Mouse (Mus musculus): ENCODE measurements around the gene Cfl1.
"Not testable (repeated sequence)": the region's sequence is repeated elsewhere in the genome, so short reads cannot be mapped to it uniquely, and the experiment has no call there.

The Cfl1 gene

DNA sequence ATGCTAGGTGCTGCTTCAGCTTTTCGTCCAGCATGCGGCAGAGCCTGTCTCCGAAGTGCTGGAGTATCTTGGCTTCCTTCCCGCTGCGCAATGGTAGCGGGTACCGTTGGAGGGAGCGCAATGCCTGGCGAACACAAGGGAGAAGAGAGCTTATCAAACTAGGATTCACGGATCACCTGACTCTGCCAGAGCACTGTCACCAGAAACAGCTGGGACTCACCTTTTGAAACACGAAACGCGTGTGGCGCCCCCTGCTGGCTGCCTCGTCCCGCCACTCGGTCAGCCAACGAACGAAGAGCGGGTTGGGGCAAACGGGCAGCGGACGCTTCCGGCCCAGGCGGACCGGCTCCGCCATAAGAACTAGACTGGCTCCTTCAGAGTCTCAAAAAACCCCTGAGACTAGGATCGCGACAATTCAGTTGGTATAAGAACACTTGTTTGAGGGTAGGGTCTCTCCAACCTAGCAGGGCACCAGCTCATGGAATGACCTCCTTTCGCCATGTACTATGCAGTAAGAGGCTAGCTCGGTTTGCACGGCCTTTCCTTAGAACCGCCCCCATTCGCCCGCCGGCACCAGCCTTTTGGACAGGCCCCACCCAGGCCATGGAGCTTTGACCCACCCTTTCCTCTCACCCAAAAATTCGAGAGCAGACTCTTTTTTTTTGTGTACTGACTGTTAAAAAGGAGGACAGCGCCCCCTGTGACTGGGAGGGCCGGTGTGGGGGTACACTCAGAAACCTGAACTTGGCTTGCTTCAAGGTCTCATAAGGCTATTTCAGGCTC lies 2.3 kb upstream of the Cfl1 start, which contains the start of gene Mus81:
Gene Mus81 (minus strand): TSS at position 635 of the 783 bp plus-strand sequence.
- DNase-seq (ENCODE audit: extremely low spot score, low read depth, low spot score) = peak; percentile 83

DNA sequence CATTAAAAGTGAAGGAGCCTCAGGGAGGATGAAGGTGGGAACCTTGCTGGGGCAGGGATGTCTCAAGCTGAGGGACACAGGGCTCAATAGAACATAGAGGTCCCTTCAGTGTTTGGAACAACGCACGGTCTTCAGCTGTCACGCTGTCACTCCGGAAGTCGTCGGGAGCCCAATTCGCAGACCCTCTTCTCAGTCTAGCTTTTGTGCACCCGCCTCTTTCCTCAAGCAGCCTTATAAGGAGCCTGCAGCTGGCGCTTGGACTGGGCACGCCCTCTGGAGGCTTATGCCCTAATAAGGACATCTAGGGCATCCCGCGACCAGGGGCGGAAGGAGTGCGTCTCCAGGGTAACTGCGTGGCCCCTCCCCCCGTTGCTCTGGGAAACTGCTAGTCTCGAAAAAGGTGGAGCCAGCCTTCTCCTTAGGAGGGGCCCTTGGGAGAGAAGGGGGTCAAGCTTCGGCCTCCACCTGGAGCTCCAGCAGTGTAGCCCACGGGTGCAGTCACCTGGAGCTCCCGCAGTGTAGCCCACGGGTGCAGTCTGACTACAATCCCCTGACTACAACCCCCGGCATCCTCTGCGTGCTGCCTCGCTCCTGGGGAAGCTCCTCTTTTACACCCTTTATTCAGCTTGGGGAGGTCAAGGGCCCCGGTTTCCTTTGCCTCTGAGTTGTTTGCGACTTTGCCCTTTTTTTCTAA lies 1.2 kb upstream of the Cfl1 start:
- peak; percentile 89 for DNase-seq (ENCODE audit: extremely low spot score, low read depth, low spot score)

DNA sequence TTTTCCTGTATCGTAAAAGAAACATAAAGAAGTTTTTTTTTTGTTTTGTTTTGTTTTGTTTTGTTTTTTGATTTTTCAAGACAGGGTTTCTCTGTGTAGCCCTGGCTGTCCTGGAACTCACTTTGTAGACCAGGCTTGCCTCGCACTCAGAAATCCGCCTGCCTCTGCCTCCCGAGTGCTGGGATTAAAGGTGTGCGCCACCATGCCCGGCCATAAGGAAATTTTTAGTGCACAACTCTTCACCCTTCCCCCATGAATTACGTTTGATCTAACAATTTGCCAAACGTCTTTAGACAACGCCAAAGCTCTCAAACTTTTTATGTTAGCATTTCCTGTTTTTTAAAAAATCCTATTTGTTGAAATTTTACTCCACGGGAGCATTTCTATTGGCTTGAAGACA lies 534 bp upstream of the Cfl1 start:
- DNase-seq (ENCODE audit: extremely low spot score, low read depth, low spot score) = not testable (repeated sequence)

DNA sequence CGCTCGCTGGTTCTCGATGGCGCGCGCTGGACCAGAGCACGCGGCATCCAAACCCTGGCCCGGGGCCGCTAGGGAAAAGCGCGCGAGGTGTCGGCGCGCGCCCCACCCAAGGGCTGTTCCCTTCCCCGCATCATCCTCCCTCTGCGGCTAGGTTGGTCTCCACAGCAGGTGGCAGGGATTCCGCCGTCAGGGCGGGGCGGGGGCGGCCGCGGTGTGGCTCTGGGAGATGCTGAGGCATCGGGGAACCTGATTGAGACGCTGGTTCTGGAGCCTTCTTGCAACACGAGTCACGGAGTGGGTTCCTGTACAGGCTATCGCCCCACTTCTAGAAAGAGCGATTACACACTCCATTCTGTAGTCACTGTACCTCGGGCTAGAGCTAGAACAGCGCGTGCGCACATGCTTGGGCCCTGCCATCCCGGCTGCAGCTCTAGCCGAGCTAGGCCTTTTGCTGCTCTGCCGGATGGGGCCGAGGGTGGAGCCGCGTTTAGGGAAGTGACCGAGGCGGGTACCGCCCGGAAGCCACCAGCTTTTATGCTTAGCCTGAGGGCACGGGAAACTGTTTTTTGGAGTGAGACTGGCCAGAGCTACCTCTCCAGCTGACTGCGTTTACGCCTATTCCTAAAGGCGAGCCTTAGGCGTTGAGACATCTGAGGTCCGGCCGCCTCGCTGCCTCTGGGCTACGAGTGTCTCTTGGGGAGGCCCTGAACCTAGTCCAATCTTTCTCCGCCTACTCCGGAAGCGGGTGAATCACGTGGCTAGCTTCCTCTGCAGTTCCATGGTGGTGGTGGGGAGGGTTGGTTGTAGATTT lies 848 bp downstream of the Cfl1 start:
- DNase-seq (ENCODE audit: extremely low spot score, low read depth, low spot score) = no peak

DNA sequence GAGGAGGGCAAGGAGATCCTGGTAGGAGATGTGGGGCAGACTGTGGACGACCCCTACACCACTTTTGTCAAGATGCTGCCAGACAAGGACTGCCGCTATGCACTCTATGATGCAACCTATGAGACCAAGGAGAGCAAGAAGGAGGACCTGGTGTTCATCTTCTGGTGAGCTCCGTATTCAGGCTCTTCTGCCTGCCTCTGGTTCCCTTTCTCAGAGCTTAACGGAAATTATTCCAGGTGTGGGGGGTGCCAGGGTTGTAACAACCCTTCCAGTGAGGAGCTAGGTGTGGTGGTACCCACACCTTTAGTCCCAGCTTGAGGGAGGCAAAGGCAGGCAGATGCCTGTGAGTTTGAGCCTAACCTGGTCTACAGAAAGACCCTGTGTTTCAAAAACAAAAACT lies 2.4 kb downstream of the Cfl1 start:
- no peak for DNase-seq (ENCODE audit: extremely low spot score, low read depth, low spot score)

DNA sequence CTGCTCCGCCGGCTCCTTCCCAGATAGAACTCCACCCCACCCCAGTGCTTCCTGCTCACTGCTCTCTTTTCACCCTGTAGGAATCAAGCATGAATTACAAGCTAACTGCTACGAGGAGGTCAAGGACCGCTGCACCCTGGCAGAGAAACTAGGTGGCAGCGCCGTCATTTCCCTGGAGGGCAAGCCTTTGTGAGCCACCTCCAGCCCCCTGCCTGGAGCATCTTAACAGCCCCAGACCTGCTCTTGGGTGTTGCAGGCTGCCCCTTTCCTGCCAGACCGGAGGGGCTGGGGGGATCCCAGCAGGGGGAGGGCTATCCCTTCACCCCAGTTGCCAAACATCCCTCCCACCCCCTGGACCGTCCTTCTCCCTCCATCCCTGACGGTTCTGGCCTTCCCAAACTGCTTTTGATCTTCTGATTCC lies 3.1 kb downstream of the Cfl1 start:
- DNase-seq (ENCODE audit: extremely low spot score, low read depth, low spot score) = not testable (repeated sequence)

DNA sequence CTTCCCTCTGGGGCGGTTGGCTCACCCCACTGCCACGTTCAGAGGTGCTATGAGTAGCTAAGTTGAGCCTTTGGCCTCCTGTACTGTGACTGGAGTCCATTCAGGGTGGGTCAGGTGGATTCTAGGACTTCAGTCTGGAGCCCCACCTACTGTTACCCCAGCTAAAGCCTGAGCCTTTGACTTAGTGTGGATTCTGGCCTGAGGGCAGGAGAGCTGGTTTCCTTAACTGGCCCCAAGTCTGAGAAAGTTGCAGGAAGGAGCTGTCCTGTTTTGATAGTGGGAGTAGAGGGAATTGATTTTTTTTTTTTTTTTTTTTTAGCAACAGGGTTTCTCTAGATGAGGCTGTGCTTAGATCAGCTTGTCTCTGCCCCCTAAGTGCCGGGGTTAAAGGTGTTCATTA lies 4.1 kb downstream of the Cfl1 start:
- no peak for DNase-seq (ENCODE audit: extremely low spot score, low read depth, low spot score)

DNA sequence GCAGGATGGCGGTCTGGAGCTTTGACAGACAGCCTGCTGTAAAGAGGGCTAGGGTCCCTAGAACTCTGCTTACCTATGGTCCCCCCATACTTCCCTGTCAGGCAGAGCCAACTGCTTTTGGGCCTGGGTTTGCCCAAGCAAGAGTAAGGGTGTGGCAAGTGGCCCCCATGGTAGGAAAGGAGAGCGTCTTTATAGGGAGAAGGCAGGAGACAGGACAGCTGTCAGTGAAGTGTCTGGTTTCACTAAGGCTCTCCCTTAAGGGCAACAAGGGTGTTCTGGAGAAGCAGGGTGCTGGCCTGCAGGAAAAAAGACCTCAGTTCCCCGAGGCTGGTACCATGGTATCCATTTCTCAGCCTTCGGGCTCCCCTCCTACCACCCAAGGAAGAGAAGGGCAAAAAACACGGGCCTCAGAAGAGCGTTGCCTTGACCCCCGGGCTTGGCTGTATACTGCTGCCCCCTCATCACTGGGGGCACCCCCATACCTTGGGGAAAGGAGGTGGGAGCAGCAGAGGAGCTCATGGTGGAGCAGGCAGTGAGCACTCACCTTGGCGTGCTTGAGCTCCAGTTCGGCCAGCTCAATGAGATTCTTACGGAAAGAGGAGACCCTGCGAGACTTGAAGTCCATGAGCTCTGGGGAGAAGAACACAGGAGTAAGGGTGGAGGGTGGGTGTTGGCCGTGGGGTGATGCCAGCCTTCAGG lies 5.2 kb downstream of the Cfl1 start:
- DNase-seq (ENCODE audit: extremely low spot score, low read depth, low spot score) = no peak

DNA sequence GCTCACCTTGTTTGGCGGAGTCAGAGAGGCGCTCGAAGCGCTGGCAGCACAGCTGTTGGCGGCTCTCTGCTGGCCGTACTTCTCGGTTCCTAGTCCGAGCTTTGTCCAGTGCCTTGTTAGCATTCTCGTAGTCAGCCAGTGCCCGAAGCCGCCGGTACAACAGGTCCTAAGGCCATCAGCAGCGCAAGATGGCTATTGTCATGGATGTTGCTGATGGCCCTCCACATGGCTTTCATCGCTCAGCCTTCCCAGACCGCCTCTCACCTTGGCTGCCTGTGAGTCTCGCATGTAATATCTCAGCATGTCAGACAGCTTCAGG lies 5.8 kb downstream of the Cfl1 start:
- DNase-seq (ENCODE audit: extremely low spot score, low read depth, low spot score) = no peak

DNA sequence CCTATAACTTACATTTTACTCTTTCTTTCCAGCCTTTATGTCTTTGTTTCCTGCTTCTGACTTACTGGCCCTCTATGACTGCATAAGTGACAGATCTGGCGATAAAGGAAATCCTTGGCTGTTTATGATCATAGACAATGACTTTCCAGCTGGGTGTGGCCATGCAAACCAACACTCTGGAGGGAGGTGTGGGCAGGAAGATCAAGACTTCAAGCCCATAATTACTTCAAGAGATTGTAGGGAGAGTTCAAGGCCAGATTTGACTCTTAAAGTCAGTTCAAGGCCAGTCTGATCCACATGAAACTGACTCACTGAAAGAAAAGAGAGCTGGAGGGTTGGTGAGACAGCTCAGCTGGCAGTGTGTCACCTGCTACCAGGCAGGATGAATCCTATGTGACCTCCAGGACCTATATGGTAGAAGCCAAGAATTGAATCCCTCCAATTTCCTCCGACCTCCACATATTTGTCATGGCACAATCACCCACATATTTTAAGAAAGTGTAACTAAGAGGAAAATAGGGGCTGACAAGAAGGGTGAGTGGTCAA lies 10.1 kb downstream of the Cfl1 start:
- no peak for DNase-seq (ENCODE audit: extremely low spot score, low read depth, low spot score)

DNA sequence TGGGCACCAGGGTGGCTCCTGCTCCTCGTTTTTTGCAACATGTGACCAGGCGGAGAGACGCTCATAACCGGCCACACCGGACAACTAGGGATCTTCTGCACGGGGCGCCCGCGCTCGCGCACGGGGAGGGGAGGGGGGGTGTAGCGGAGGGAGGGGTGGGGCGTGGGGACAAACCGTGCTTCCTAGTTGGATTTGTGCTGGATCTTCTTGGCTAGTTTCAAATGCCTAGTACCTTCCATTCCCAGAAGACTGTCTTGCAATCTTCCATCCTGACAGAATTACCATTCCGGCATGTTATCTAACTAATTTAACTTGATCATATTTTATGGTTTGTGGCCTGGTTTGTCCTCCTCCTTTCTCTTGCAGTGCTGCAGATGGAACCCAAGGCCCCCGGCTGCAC lies 13.4 kb downstream of the Cfl1 start, which contains the start of gene 1700020D05Rik:
Gene 1700020D05Rik (minus strand): TSS at position 101 of the 400 bp plus-strand sequence.
- no peak for DNase-seq (ENCODE audit: extremely low spot score, low read depth, low spot score)

DNA sequence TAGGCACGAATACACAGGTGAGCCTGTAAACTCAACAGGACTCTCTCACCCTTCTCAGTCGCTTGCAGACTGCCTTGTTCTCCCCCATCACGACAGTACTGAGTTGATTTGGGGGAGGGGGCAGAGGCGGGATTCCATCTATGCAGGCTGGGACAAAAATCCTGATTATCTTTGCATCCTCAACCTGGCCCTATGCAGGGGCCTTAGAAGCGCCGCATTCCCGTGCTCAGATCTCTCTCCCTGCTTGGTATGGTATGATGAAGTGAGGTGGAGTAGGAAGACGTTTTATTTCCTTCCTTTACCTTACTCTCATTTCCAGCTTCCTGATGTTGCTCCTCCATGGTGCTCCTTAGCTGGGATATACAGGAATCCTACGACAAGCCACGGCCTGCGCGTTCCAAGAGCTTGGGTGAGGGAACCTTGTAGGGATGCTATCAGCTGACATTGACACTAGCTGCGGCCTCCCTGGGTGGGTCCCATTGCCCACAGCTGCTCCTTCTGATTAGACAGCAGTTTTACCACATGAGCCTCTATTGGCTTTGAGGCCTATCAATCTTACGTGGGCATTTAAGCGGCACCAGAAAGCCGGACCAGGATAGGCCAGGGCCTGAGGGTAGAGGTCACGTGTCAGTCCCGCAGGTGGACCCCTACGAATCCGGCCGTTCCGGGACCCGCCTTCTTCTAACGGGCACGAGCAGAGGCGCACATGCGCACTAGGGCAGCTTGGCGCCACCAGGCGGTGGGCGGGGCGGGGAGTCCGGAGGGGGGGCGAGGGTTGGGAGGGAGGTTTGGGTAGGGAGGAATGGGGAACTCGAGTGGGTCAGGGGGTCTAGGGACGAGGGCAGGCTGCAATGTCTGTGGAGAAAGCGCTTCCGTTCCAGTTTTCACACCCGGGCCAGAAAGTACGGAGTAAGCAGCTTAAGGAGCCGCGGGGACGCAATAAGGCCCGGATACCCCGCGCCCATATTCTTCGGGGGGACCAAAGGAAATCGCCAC lies 20.1 kb downstream of the Cfl1 start, which contains the start of gene Snx32:
Gene Snx32 (minus strand): TSS at position 508 of the 996 bp plus-strand sequence.
- peak; percentile 95 for DNase-seq (ENCODE audit: extremely low spot score, low read depth, low spot score)

DNA sequence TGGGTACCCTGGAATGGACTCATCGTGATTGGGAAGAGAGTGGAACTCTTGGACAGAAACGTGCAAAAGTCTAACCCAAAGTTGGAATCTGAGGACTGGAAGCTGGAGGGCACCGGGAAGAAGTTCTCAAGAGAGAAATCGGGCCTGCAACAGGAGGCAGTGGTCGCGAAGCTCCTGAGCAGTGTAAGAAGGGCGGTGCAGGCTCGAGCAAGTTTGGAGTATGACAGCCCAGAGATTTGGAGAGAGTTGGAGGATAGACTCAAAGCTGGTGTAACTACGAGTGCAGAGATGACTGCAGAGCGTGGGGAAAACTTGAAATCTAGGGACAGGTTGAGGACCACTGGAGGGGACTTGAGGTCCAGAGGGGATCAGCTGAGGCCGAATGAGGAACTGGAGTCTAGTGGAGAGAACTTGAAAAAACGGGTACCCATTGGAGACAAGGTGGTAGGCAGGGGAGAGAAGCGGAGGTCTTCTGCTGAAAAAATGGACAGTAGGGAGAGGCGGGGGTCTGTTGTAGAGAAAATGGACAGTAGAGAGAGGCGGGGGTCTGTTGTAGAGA lies 20.9 kb downstream of the Cfl1 start:
- DNase-seq (ENCODE audit: extremely low spot score, low read depth, low spot score) = no peak

DNA sequence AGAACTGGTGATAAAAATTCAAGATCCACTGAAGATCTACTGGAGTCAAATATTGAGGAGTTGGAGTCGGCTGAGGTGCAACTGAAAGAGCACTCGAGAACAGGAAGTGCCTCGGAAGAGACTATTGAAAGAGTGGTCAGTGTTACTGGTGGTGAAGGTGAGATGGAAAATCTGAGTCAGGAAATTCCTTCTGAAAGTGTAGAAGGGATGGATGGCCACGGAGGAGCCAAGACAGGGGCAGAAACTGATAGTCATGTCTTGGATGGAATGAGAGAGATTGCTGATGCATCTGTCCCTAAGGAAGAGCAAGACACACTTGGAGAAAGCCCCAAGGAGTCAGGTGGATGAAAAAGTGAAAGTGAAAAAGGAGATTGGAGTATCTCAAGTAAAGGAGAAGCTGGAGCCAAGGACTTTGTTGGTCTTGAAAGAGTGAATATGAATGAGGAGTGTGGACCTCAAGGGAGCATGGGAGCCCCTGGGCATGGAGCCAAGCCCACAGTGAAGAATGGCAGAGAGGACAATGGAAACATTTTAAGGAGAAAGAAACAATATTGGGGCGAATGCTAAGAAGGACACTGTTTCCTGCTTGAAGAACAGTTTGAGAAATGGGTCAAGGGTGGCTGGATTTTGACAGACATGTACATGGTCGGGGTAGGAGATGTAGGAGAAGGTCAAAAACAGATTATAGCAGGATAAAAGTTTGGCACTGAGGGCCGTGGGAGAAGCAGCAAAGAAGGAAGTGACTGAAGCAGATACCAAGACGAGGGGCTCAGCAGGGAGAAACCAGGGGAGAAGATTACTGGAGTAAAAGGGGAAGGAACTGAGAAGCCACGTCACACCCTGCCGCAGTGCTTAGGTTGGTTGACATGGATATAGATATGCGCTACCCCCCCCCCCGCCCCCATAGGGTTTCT lies 22.1 kb downstream of the Cfl1 start:
- no peak for DNase-seq (ENCODE audit: extremely low spot score, low read depth, low spot score)

DNA sequence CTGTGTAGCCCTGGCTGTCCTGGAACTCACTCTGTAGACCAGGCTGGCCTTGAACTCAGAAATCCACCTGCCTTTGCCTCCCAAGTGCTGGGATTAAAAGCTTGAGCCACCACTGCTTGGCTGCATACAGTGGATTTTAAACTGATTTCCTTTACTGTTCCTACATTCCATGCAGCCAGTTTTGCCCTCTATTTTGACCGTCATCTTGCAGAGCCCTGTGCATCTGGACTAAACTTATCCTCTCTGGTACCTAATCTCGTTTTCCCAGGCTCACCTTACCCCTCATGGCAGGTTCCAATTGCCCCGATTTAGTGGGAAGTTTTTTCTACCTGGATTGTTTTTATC lies 22.7 kb downstream of the Cfl1 start:
- no peak for DNase-seq (ENCODE audit: extremely low spot score, low read depth, low spot score)

DNA sequence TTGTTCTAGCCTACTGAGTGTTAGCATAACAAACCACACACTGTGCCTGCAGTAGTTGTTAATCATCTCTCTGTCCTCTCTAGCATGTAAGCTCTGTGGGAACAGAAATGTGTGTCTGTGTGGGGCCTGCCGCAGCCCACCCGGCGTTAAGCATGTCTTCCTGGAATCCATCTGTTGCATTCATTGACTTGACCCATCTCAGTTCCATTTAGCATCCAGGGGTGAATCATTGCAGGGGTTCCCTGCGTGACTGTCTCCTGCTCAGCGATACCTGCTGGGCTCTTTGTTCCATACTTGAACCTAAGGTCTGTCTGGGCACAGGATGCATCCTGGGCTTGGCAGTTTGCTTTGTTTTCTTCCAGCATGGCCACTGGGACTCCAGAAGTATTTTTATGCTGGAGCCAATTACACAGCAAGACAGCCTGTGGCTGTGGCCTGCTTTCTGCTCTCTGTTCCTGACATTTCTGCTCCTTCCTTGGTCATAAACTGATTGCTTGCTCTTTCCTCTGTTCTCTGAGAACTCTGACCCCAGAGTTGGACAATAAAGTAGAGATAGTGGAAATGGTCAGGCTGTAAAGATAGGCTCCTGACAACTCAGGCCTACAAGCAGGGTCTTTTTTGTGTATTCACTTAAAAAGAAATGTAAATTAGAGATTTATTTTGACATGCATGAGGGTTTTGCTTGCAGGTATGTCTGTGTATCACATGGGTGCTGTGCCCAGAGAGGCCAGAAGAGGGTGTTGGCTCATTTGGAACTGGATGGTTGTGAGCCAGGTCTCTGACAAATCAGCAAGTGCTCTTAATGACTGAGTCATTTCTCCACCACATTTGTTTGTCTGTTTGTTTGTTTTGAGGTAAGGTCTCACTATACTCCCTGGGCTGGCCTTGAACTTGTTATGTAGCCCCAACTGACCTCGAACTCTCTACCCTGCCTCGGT lies 25.9 kb downstream of the Cfl1 start:
- DNase-seq (ENCODE audit: extremely low spot score, low read depth, low spot score) = no peak

DNA sequence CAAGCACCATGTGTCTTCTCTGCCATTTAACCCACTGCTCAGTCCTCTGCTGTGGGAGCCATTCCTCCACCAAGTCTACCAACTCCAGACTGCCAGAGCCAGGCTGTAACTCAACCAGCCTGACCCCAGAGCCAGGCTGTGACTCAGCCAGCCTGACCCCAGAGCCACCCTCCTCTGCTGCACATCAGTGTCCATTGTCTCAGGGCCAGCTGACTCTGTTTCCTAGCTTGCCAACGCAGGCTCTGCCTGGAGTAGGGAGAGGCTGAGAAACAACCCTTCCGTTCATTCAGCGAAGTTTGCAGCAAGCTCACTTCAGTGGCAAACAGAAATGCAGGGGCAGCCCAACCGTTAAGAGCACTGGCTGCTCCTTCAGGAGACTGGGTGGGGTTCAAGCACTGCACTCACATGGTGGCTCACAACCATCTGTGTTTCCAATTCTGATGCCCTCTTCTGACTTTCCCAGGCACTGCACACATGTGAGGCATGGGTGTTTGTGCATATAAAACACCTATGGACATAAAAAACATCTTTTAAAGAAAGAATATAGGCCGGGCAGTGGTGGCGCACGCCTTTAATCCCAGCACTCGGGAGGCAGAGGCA lies 26.8 kb downstream of the Cfl1 start:
- DNase-seq (ENCODE audit: extremely low spot score, low read depth, low spot score) = no peak
